13 mouse cellular contexts compared by ENCODE assay signal in genomic region chr5:46442600-46443248, GRCm38 (mm10).
DNase-seq lines count a peak whose midpoint lies in the region; ATAC-seq and TF ChIP-seq lines count a peak whose summit lies in the region.
"Had no signal": no experiment of that assay in that cellular context is flagged by ENCODE, and none has a peak within 500 bp of the region (broad histone marks: within the 10 kb centered on the region; RNA-seq: fewer than 3 reads in every experiment).

No protein-coding gene starts in this region.

- 84% methylated on average over 6 of the region's 6 CpGs for WGBS in embryonic facial prominence, embryonic 11.5 days
- WGBS in embryonic facial prominence, embryonic 10.5 days: 86% methylated on average over 6 of the region's 6 CpGs
- 75% methylated on average over 6 of the region's 6 CpGs for WGBS in midbrain, embryonic 13.5 days
- 78% methylated on average over 6 of the region's 6 CpGs for WGBS in midbrain, embryonic 16.5 days
- 62% methylated on average over 6 of the region's 6 CpGs for WGBS in forebrain, postnatal 0 days

- no peaks in the 10 kb centered on the region for H3K27me3 ChIP-seq in embryonic facial prominence, embryonic 11.5 days (ENCODE audit: control insufficient read depth, insufficient read depth, low read length)
- no peaks in the 10 kb centered on the region; the same call in 1 of the 2 replicates for H3K27me3 ChIP-seq in embryonic facial prominence, embryonic 10.5 days (replicated peaks; ENCODE audit: low read depth, poor library complexity, severe bottlenecking)
- H3K27me3 ChIP-seq in midbrain, embryonic 13.5 days: no peaks in the 10 kb centered on the region
- H3K27me3 ChIP-seq in midbrain, embryonic 16.5 days (ENCODE audit: control insufficient read depth, insufficient read depth, low read depth, low read length): no peaks in the 10 kb centered on the region
- H3K27me3 ChIP-seq in forebrain, postnatal 0 days (ENCODE audit: insufficient read depth, low read length): no peaks in the 10 kb centered on the region

- H3K4me2 ChIP-seq in embryonic facial prominence, embryonic 11.5 days (ENCODE audit: low read depth, low read length): no peak overlapping the region
- H3K4me2 ChIP-seq in midbrain, embryonic 13.5 days (replicated peaks): no peak overlapping the region
- H3K4me2 ChIP-seq in midbrain, embryonic 16.5 days (ENCODE audit: low read length): no peak overlapping the region
- no peak overlapping the region for H3K4me2 ChIP-seq in forebrain, postnatal 0 days (ENCODE audit: low read depth)

- H3K4me3 ChIP-seq in embryonic facial prominence, embryonic 11.5 days (ENCODE audit: low read depth, low read length): no peak overlapping the region
- no peak overlapping the region for H3K4me3 ChIP-seq in embryonic facial prominence, embryonic 10.5 days
- no peak overlapping the region for H3K4me3 ChIP-seq in midbrain, embryonic 13.5 days (replicated peaks)
- no peak overlapping the region for H3K4me3 ChIP-seq in midbrain, embryonic 16.5 days (ENCODE audit: low read depth, low read length)
- no peak overlapping the region for H3K4me3 ChIP-seq in forebrain, postnatal 0 days (ENCODE audit: low read depth, low read length)

- DNase-seq in embryonic facial prominence, embryonic 11.5 days (ENCODE audit: low spot score): no peak
- no peak for DNase-seq in embryonic facial prominence, embryonic 10.5 days (ENCODE audit: low spot score)
- DNase-seq in forebrain, postnatal 0 days: peak; percentile 65
- peak; percentile 4 for DNase-seq in retina, embryonic 14.5 days (ENCODE audit: low spot score)
- DNase-seq in gastrocnemius, adult 8-10 months (ENCODE audit: low spot score in 2 of 2): no peak
- DNase-seq: cerebellum, adult 9-11 months; gastrocnemius, postnatal 14 days; kidney, postnatal 36 days; left cerebral cortex, postnatal 4 days had no signal

- H3K4me1 ChIP-seq in embryonic facial prominence, embryonic 11.5 days (ENCODE audit: control insufficient read depth, insufficient read depth, low read length): no peaks in the 10 kb centered on the region
- H3K4me1 ChIP-seq in embryonic facial prominence, embryonic 10.5 days: peaks cover 15% of the 10 kb centered on the region
- H3K4me1 ChIP-seq in midbrain, embryonic 13.5 days (replicated peaks): peaks cover 14% of the 10 kb centered on the region
- peaks cover 5% of the 10 kb centered on the region; the same call in 1 of the 2 replicates for H3K4me1 ChIP-seq in midbrain, embryonic 16.5 days (ENCODE audit: control insufficient read depth, insufficient read depth, low read length)
- H3K4me1 ChIP-seq in forebrain, postnatal 0 days (ENCODE audit: insufficient read depth): 0 out of 2 replicates have a peak, but pooled peaks cover 4% of the 10 kb centered on the region

- H3K9ac ChIP-seq in embryonic facial prominence, embryonic 11.5 days (replicated peaks; ENCODE audit: low read length): no peak overlapping the region
- no peak overlapping the region for H3K9ac ChIP-seq in midbrain, embryonic 13.5 days (replicated peaks)
- H3K9ac ChIP-seq in midbrain, embryonic 16.5 days (ENCODE audit: low read depth, low read length): no peak overlapping the region
- no peak overlapping the region for H3K9ac ChIP-seq in forebrain, postnatal 0 days

- peak; percentile 57; the same call in 1 of the 2 replicates for ATAC-seq in embryonic facial prominence, embryonic 11.5 days (replicated peaks; ENCODE audit: insufficient number of reproducible peaks, low FRiP score, low TSS enrichment, low read depth)
- ATAC-seq in midbrain, embryonic 13.5 days: peak; percentile 51; the same call in 1 of the 2 replicates
- ATAC-seq in midbrain, embryonic 16.5 days: no peak
- ATAC-seq in forebrain, postnatal 0 days: peak; percentile 97
- ATAC-seq in erythroid progenitor cell, adult 5-6 weeks (replicated peaks; ENCODE audit: low FRiP score, poor library complexity, severe bottlenecking): no peak
- ATAC-seq: inflammation-experienced regulatory T-cells, adult 6 months had no signal

- no peaks in the 10 kb centered on the region for H3K9me3 ChIP-seq in embryonic facial prominence, embryonic 11.5 days (replicated peaks; ENCODE audit: control insufficient read depth, low read length)
- H3K9me3 ChIP-seq in embryonic facial prominence, embryonic 10.5 days: no peaks in the 10 kb centered on the region
- H3K9me3 ChIP-seq in midbrain, embryonic 13.5 days: no peaks in the 10 kb centered on the region
- H3K9me3 ChIP-seq in midbrain, embryonic 16.5 days (replicated peaks; ENCODE audit: control insufficient read depth, low read length, poor library complexity, severe bottlenecking): no peaks in the 10 kb centered on the region
- H3K9me3 ChIP-seq in forebrain, postnatal 0 days (ENCODE audit: low read length): no peaks in the 10 kb centered on the region

- H3K27ac ChIP-seq in embryonic facial prominence, embryonic 11.5 days (replicated peaks; ENCODE audit: low read depth, low read length): no peak overlapping the region
- no peak overlapping the region for H3K27ac ChIP-seq in embryonic facial prominence, embryonic 10.5 days (replicated peaks)
- no peak overlapping the region for H3K27ac ChIP-seq in midbrain, embryonic 13.5 days
- no peak overlapping the region for H3K27ac ChIP-seq in midbrain, embryonic 16.5 days (ENCODE audit: low read length)
- H3K27ac ChIP-seq in forebrain, postnatal 0 days (ENCODE audit: low read depth, low read length): no peak overlapping the region

- no peaks in the 10 kb centered on the region for H3K36me3 ChIP-seq in embryonic facial prominence, embryonic 11.5 days (replicated peaks; ENCODE audit: control insufficient read depth, insufficient read depth, low read depth, low read length)
- no peaks in the 10 kb centered on the region for H3K36me3 ChIP-seq in embryonic facial prominence, embryonic 10.5 days (replicated peaks)
- H3K36me3 ChIP-seq in midbrain, embryonic 13.5 days: no peaks in the 10 kb centered on the region
- no peaks in the 10 kb centered on the region for H3K36me3 ChIP-seq in midbrain, embryonic 16.5 days (ENCODE audit: control insufficient read depth, insufficient read depth, low read length)
- no peaks in the 10 kb centered on the region for H3K36me3 ChIP-seq in forebrain, postnatal 0 days (ENCODE audit: insufficient read depth)

- no peak for TF ChIP-seq CTCF in forebrain, postnatal 0 days (IDR thresholded peaks at IDR 0.05; ENCODE audit: low read depth)

Comparison
In these comparisons a context has a peak if more than half of its experiments do, and no peak if none do; other contexts are left out.
1. ATAC-seq: peak in embryonic facial prominence, embryonic 11.5 days (single experiment), midbrain, embryonic 13.5 days (single experiment) and forebrain, postnatal 0 days (single experiment); none in midbrain, embryonic 16.5 days (single experiment) and erythroid progenitor cell, adult 5-6 weeks (single experiment).
2. DNase-seq: peak in forebrain, postnatal 0 days (single experiment) and retina, embryonic 14.5 days (single experiment); none in embryonic facial prominence, embryonic 11.5 days (single experiment), embryonic facial prominence, embryonic 10.5 days (single experiment) and gastrocnemius, adult 8-10 months (0 of 2).